Mouse (Mus musculus): ENCODE results near the gene Spag5. TPM values are rescaled to one million over a fixed set of nuclear protein-coding genes. Genes with fewer than 3 reads are reported as not detected.

Spag5 gene
- polyA plus RNA-seq (2014; fragmentation: Illumina TruSeq; extraction: RNeasy Lipid Tissue Mini Kit (QIAGEN cat#74804); ENCODE audit: low read depth, low replicate concordance): 0.32 TPM

DNA sequence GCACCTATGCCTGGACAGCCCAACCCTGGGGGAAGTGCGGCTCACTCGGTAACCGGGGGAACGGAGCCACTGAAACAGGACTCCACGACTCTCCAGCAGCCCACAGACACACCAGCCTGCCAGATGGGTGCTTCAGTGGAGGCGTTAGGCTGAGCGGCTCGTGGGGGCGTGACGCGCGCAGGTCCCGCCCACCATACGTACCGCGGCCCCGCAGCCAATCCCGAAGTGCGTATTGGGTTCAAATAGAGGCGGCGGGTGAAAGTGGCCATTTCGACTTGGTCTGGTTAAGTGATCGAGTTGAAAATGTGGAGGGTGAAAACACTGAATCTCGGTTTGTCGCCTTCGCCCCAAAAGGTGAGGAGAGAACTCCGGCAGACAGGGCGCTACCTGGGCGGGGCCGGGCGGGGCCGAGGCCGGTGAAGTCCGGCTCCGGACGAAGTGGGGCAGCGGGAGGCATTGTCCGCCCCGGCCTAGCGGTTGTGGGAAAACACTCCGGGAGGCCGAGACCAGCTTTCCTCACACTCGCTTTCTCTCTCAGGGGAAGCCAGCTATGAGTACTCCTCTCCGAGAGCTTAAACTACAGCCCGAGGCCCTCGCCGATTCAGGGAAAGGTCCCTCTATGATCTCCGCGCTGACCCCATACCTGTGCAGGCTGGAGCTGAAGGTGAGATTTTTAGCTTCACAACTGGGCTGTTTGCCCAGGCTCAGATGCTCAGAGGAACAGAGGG, at the start of gene Spag5:
Gene Spag5 (plus strand): TSS at position 173 of the 728 bp plus-strand sequence.

DNA sequence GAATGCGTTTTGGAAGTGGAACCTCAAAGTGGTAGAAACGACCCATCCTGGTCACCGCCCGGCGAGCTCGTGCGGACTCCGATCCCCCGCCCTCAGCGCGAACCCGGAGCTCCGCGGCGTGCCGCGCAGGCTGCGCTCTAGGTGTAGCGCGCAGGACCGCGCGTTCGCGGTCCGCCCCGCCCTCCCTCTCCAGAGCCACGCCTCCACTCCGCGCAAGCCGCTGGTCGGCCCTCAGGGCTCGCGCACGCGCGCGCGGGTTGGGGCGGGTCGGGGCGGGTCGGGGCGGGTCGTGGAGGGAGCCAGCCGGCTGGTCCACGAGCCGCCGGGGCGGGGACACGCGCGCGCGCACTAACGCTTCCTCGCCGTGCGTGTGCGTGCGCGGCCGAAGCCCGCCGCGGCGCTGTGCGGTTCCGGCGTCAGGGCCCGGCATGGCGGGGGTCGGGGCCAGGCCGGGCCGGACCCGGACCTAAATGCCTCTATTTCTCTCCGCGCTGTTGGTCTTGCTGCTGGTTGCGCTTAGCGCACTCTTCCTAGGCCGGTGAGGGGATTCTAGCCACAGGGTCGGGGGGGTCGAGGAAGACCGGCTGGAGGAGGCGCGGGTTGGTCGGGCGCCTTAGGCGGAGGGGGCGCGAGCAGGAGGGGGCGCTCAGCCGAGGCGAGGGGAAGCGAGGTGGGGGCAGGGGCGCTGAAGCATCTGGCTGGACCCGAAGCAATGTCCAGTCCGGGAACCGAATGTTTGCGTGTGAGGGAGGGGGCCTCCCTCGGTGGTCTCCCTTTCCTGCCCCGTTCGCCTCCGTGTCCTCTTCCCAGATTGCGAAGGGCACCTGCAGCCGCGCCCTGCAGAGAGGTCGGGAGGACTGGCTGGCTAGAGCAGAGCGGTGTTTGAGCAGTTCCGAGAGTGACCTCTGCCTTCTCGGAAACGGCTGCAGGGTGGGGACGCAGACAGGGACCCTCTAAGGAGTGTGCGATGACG, 39.7 kb upstream of the Spag5 start, which contains the start of gene 2610507B11Rik:
Gene 2610507B11Rik (plus strand): TSS at position 373 of the 973 bp plus-strand sequence.

DNA sequence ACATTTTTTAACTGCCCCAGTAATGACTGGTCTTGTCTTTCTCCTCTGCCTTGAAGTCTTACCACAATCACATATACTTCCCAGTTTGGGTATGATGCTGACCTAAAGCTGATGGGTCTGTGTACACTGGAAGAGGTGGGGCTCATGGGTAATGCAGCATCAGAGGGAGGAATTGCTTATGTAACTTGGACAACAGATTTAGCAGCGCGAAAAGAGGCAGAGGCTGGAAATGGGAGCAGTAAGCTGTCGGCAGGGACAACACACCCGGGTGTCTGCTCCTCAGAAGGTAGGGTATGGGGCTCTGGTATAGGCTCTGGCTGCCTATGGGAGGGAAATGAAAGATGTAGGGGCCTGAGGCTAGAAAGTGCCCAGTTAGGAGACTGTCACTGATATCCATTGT, 10.7 kb upstream of the Spag5 start, which contains the start of gene BC030499:
Gene BC030499 (plus strand): TSS at position 188 of the 400 bp plus-strand sequence.

DNA sequence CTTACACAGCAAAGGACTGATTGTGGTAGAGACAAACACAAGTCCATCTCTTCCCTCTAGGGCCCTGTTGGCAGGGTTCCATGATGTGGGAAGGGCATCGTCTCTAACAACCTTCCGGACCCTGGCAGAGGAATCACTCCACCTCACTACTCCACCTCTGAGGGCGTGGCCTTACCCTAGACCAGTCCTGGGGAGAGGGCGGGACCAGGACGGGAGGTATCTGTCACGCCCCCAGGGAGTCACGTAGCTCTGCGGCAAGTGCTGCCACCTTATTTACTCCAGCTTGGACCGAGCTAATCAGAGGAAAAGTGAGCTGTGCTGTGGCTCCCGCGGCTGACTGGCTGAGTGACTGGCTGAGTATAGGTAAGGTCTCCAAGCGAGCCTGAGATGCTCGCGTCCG, 21.5 kb downstream of the Spag5 start, which contains the start of gene Aldoc:
Gene Aldoc (plus strand): TSS at position 109 of the 400 bp plus-strand sequence.

DNA sequence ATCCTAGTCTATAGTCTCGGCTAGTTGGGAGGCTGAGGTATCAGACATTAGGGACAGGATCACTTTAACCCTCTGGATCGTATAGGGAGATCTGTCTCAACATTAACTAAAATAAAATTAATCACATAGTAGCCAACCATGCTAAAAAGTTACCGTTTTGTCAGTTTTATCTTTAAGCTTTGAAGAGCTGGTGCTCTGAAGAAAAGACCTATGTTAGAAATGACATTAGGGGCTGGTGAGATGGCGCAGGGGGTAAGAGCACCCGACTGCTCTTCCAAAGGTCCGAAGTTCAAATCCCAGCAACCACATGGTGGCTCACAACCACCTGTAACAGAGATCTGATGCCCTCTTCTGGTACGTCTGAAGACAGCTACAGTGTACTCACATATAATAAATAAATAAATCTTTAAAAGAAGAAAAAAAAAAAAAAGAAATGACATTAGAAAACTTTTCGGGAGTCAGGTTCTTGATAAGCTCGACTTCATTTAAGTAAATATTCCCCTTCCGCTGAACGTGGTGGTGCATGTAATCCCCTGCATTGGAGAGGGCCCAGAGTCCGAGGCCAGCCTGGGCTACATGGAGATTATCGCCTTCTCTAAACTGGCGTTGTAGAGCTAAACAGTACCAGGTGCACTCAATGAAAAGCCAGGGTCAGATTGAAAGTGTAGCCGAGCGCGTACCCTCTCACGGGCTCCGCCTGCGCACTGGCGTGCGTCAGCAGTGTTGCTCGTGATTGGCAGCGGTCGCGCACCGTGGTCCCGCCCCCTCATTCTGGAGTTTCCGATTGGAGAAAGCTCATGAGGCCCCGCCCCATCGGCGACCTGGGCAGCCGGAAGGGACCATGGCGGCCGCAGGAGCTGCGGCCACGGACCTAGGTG, 26.5 kb downstream of the Spag5 start, which contains the start of gene Pigs:
Gene Pigs (plus strand): TSS at position 782 of the 878 bp plus-strand sequence.

DNA sequence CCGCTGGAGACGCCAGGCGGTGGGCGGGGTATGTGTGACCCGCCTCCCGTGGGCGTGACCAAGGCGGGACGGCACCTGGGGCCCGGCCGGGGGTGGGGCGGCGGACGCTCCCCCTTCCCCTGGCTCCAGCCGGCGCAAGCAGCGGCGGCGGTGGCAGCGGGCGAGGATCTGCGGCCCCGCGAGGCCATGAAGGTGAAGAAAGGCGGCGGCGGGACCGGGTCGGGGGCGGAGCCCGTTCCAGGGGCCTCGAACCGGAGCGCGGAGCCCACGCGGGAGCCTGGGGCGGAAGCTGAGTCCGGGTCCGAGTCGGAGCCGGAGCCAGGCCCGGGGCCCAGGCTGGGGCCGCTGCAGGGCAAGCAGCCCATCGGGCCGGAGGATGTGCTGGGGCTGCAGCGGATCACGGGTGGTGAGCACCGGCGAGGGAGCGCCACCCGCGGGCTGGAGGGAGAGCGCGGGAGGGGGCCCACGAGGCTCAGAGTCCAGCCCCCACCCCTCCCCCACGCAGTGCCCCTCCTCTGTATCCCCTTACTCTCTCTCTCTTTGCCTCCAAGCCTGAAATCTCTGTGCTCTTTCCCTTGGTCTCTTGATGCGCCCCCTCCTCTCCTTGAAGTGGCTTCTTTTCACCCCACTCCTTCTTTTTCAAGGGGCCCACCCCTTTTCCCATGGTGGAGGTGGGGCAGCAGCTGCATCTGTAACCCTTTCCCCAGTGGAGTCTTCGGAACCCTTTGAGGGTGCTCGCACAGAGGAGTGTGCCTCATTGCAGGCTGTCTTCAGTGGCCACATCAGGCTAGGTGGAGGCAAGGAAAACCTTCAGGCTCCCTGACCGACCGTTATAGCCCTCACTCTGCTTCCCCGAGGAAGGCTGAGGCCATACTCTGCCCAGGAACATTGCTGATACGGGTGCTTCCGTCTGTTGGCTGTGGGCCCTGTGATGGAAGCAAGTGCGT, 42.3 kb downstream of the Spag5 start, which contains the start of gene Unc119:
Gene Unc119 (plus strand): TSS at position 102 of the 947 bp plus-strand sequence.

Other genes starting within 250 kb of the Spag5 start
- gene Eral1, start 221.1 kb upstream of the Spag5 start, polyA plus RNA-seq (2014; fragmentation: Illumina TruSeq; extraction: RNeasy Lipid Tissue Mini Kit (QIAGEN cat#74804); ENCODE audit: low read depth, low replicate concordance): 5.7 TPM
- 6.3 TPM for gene Fam222b, start 206.9 kb upstream of the Spag5 start, polyA plus RNA-seq (2014; fragmentation: Illumina TruSeq; extraction: RNeasy Lipid Tissue Mini Kit (QIAGEN cat#74804); ENCODE audit: low read depth, low replicate concordance)
- gene Traf4, start 135.9 kb upstream of the Spag5 start, polyA plus RNA-seq (2014; fragmentation: Illumina TruSeq; extraction: RNeasy Lipid Tissue Mini Kit (QIAGEN cat#74804); ENCODE audit: low read depth, low replicate concordance): 1.1 TPM
- gene Nek8, start 124.9 kb upstream of the Spag5 start, polyA plus RNA-seq (2014; fragmentation: Illumina TruSeq; extraction: RNeasy Lipid Tissue Mini Kit (QIAGEN cat#74804); ENCODE audit: low read depth, low replicate concordance): 1.6 TPM
- 33.9 TPM for gene Tlcd1, start 124.8 kb upstream of the Spag5 start, polyA plus RNA-seq (2014; fragmentation: Illumina TruSeq; extraction: RNeasy Lipid Tissue Mini Kit (QIAGEN cat#74804); ENCODE audit: low read depth, low replicate concordance)
- gene Rpl23a, start 117.9 kb upstream of the Spag5 start, polyA plus RNA-seq (2014; fragmentation: Illumina TruSeq; extraction: RNeasy Lipid Tissue Mini Kit (QIAGEN cat#74804); ENCODE audit: low read depth, low replicate concordance): 310 TPM
- gene Rab34, start 113.1 kb upstream of the Spag5 start, polyA plus RNA-seq (2014; fragmentation: Illumina TruSeq; extraction: RNeasy Lipid Tissue Mini Kit (QIAGEN cat#74804); ENCODE audit: low read depth, low replicate concordance): 1.7 TPM
- gene Proca1, start 108.1 kb upstream of the Spag5 start, polyA plus RNA-seq (2014; fragmentation: Illumina TruSeq; extraction: RNeasy Lipid Tissue Mini Kit (QIAGEN cat#74804); ENCODE audit: low read depth, low replicate concordance): 1.3 TPM
- 21.3 TPM for gene Sdf2, start 55.8 kb upstream of the Spag5 start, polyA plus RNA-seq (2014; fragmentation: Illumina TruSeq; extraction: RNeasy Lipid Tissue Mini Kit (QIAGEN cat#74804); ENCODE audit: low read depth, low replicate concordance)
- 5.8 TPM for gene Supt6, start 55.5 kb upstream of the Spag5 start, polyA plus RNA-seq (2014; fragmentation: Illumina TruSeq; extraction: RNeasy Lipid Tissue Mini Kit (QIAGEN cat#74804); ENCODE audit: low read depth, low replicate concordance)
- 48.4 TPM for gene 2610507B11Rik, start 39.8 kb upstream of the Spag5 start, polyA plus RNA-seq (2014; fragmentation: Illumina TruSeq; extraction: RNeasy Lipid Tissue Mini Kit (QIAGEN cat#74804); ENCODE audit: low read depth, low replicate concordance)
- gene BC030499, start 10.7 kb upstream of the Spag5 start, polyA plus RNA-seq (2014; fragmentation: Illumina TruSeq; extraction: RNeasy Lipid Tissue Mini Kit (QIAGEN cat#74804); ENCODE audit: low read depth, low replicate concordance): 0.24 TPM
- 10.4 TPM for gene Aldoc, start 21.4 kb downstream of the Spag5 start, polyA plus RNA-seq (2014; fragmentation: Illumina TruSeq; extraction: RNeasy Lipid Tissue Mini Kit (QIAGEN cat#74804); ENCODE audit: low read depth, low replicate concordance)
- 1.4 TPM for gene Pigs, start 26.9 kb downstream of the Spag5 start, polyA plus RNA-seq (2014; fragmentation: Illumina TruSeq; extraction: RNeasy Lipid Tissue Mini Kit (QIAGEN cat#74804); ENCODE audit: low read depth, low replicate concordance)
- 0.58 TPM for gene Unc119, start 42.0 kb downstream of the Spag5 start, polyA plus RNA-seq (2014; fragmentation: Illumina TruSeq; extraction: RNeasy Lipid Tissue Mini Kit (QIAGEN cat#74804); ENCODE audit: low read depth, low replicate concordance)
- not detected for gene Foxn1, start 85.0 kb downstream of the Spag5 start, polyA plus RNA-seq (2014; fragmentation: Illumina TruSeq; extraction: RNeasy Lipid Tissue Mini Kit (QIAGEN cat#74804); ENCODE audit: low read depth, low replicate concordance)
- 0.45 TPM for gene Slc13a2, start 120.7 kb downstream of the Spag5 start, polyA plus RNA-seq (2014; fragmentation: Illumina TruSeq; extraction: RNeasy Lipid Tissue Mini Kit (QIAGEN cat#74804); ENCODE audit: low read depth, low replicate concordance)
- 4.4 TPM for gene Slc46a1, start 164.2 kb downstream of the Spag5 start, polyA plus RNA-seq (2014; fragmentation: Illumina TruSeq; extraction: RNeasy Lipid Tissue Mini Kit (QIAGEN cat#74804); ENCODE audit: low read depth, low replicate concordance)
- not detected for gene Sarm1, start 196.2 kb downstream of the Spag5 start, polyA plus RNA-seq (2014; fragmentation: Illumina TruSeq; extraction: RNeasy Lipid Tissue Mini Kit (QIAGEN cat#74804); ENCODE audit: low read depth, low replicate concordance)
- gene Vtn, start 197.6 kb downstream of the Spag5 start, polyA plus RNA-seq (2014; fragmentation: Illumina TruSeq; extraction: RNeasy Lipid Tissue Mini Kit (QIAGEN cat#74804); ENCODE audit: low read depth, low replicate concordance): 538 TPM
- not detected for gene Sebox, start 201.9 kb downstream of the Spag5 start, polyA plus RNA-seq (2014; fragmentation: Illumina TruSeq; extraction: RNeasy Lipid Tissue Mini Kit (QIAGEN cat#74804); ENCODE audit: low read depth, low replicate concordance)
- 12.6 TPM for gene Tmem199, start 210.6 kb downstream of the Spag5 start, polyA plus RNA-seq (2014; fragmentation: Illumina TruSeq; extraction: RNeasy Lipid Tissue Mini Kit (QIAGEN cat#74804); ENCODE audit: low read depth, low replicate concordance)
- 31.9 TPM for gene Poldip2, start 210.7 kb downstream of the Spag5 start, polyA plus RNA-seq (2014; fragmentation: Illumina TruSeq; extraction: RNeasy Lipid Tissue Mini Kit (QIAGEN cat#74804); ENCODE audit: low read depth, low replicate concordance)
- gene Tnfaip1, start 234.8 kb downstream of the Spag5 start, polyA plus RNA-seq (2014; fragmentation: Illumina TruSeq; extraction: RNeasy Lipid Tissue Mini Kit (QIAGEN cat#74804); ENCODE audit: low read depth, low replicate concordance): 14.4 TPM
- gene Ift20, start 234.8 kb downstream of the Spag5 start, polyA plus RNA-seq (2014; fragmentation: Illumina TruSeq; extraction: RNeasy Lipid Tissue Mini Kit (QIAGEN cat#74804); ENCODE audit: low read depth, low replicate concordance): 42.3 TPM
- gene Tmem97, start 249.2 kb downstream of the Spag5 start, polyA plus RNA-seq (2014; fragmentation: Illumina TruSeq; extraction: RNeasy Lipid Tissue Mini Kit (QIAGEN cat#74804); ENCODE audit: low read depth, low replicate concordance): 72.8 TPM